Mouse (Mus musculus) liver, embryonic 11.5 days (tissue): ENCODE results near the gene Cyp2c23. TPM values are rescaled to one million over a fixed set of nuclear protein-coding genes. Genes with fewer than 3 reads are reported as not detected.

Experiments
- ATAC-seq: fragments of 200-750 bp; cut with Nextera tagmentation; replicated peaks from 2 replicates; pipeline ENCODE4 v1.8.0; 2017; ENCODE audit warnings: moderate number of reproducible peaks, mild to moderate bottlenecking, moderate TSS enrichment, moderate library complexity; ENCODE audit not compliant: low FRiP score
- DNase-seq: peaks from one replicate; pipeline ENCODE4 v3.0.0-alpha.2; 2017; ENCODE audit warnings: low spot score
- H3K27ac ChIP-seq: fragments of 300-500 bp; sonication (generic); 2 replicates; pipeline ENCODE4 v1.5.1; 2014; ENCODE audit warnings: mild to moderate bottlenecking, low read depth, low read length, control low read depth
- H3K27me3 ChIP-seq: fragments of 300-500 bp; sonication (generic); replicated peaks from 2 replicates; pipeline ENCODE4 v1.6.1; 2014; ENCODE audit warnings: low read length, mixed read lengths; ENCODE audit not compliant: control insufficient read depth, insufficient read depth
- H3K36me3 ChIP-seq: fragments of 300-500 bp; sonication (generic); 2 replicates; pipeline ENCODE4 v1.6.1; 2014; ENCODE audit warnings: mild to moderate bottlenecking, low read length, moderate library complexity, mixed read lengths; ENCODE audit not compliant: control insufficient read depth, insufficient read depth
- H3K4me1 ChIP-seq: fragments of 300-500 bp; sonication (generic); replicated peaks from 2 replicates; pipeline ENCODE4 v1.6.1; 2014; ENCODE audit warnings: low read length, mixed read lengths; ENCODE audit not compliant: control insufficient read depth, insufficient read depth
- H3K4me2 ChIP-seq: fragments of 300-500 bp; sonication (generic); 2 replicates; pipeline ENCODE4 v1.6.1; 2014; ENCODE audit warnings: mild to moderate bottlenecking, control low read depth, moderate library complexity
- H3K4me3 ChIP-seq: fragments of 300-500 bp; sonication (generic); 2 replicates; pipeline ENCODE4 v1.5.1; 2014; ENCODE audit warnings: low read depth, low read length, control low read depth
- H3K9ac ChIP-seq: fragments of 300-500 bp; sonication (generic); 2 replicates; pipeline ENCODE4 v1.6.1; 2014; ENCODE audit warnings: low read depth, low read length, control low read depth
- H3K9me3 ChIP-seq: fragments of 300-500 bp; sonication (generic); 2 replicates; pipeline ENCODE4 v1.6.1; 2016; ENCODE audit warnings: low read length, inconsistent platforms, mixed read lengths; ENCODE audit not compliant: control insufficient read depth
- WGBS: fragments of 180-500 bp; shearing (Covaris S2); extraction: QIAGEN DNeasy Blood & Tissue Kit; methylation state at CpG from one replicate; pipeline ENCODE4 v1.1.7; 2014; 5-methylcytosine and 5-hydroxymethylcytosine counted together
- polyA plus RNA-seq: library from polyadenylated mRNA; unstranded; fragments of >200 nt; fragmentation: Nextera tagmentation; extraction: Ambion mirVana; gene quantifications from 2 replicates; pipeline ENCODE4 v1.2.1, GENCODE M21; 2014

Cyp2c23 gene
- polyA plus RNA-seq, 1 experiment from 2014 or later: 5.1 TPM

DNA sequence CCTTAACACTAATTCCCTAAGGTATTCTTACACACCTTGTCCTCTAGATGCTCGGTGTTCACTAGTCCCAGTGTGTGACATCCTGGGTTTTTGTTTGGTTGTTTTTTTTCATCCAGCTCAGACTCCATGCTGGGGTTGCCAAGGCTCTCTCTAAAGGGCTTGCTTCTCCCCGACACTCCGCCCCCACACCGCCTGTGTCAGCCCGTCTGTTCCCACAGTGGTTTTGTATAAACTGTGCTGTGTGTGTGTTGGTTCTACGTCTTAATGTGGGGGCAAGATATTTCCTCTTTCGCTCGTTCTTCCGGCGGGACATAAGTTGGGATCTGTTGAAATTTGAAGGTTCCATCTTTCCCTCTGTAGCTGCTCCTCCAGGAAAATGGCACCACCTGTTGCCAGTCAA lies 30.9 kb downstream of the Cyp2c23 start:
- ATAC-seq (no peak), DNase-seq (no peak)
- no peak overlapping the region for H3K4me3 ChIP-seq
- H3K27ac ChIP-seq: no peak overlapping the region
- no peak overlapping the region for H3K4me2 ChIP-seq
- no peaks in the 10 kb centered on the region for H3K4me1 ChIP-seq
- no peaks in the 10 kb centered on the region for H3K9me3 ChIP-seq
- 78% methylated on average over 10 of the region's 10 CpGs for WGBS
- H3K27me3 ChIP-seq: no peaks in the 10 kb centered on the region
- no peak overlapping the region for H3K9ac ChIP-seq
- no peaks in the 10 kb centered on the region for H3K36me3 ChIP-seq

- Histone ChIP-seq H3K27me3 (no peaks in the 10 kb centered on the region), H3K4me3 (no peak overlapping the region), H3K9me3 (no peaks in the 10 kb centered on the region), H3K36me3 (no peaks in the 10 kb centered on the region), H3K4me2 (no peak overlapping the region), H3K9ac (no peak overlapping the region), H3K27ac (no peak overlapping the region), H3K4me1 (no peaks in the 10 kb centered on the region)
- DNase-seq: no peak
- 60% methylated on average over 7 of the region's 7 CpGs for WGBS
- ATAC-seq: no peak
Observed at GRCm38 (mm10) chr19:43995427-43995826, 33.6 kb downstream of the Cyp2c23 start.

GRCm38 (mm10) chr19:43992464-43992863 lies 36.5 kb downstream of the Cyp2c23 start:
- Histone ChIP-seq H3K4me3 (no peak overlapping the region), H3K4me1 (no peaks in the 10 kb centered on the region), H3K27me3 (no peaks in the 10 kb centered on the region), H3K27ac (no peak overlapping the region), H3K9ac (no peak overlapping the region), H3K36me3 (no peaks in the 10 kb centered on the region), H3K4me2 (no peak overlapping the region), H3K9me3 (no peaks in the 10 kb centered on the region)
- ATAC-seq (no peak), DNase-seq (no peak)
- 59% methylated on average over 4 of the region's 4 CpGs for WGBS

- Histone ChIP-seq H3K9me3 (no peaks in the 10 kb centered on the region), H3K4me1 (no peaks in the 10 kb centered on the region; the same call in 1 of the 2 replicates), H3K4me2 (no peak overlapping the region), H3K36me3 (no peaks in the 10 kb centered on the region), H3K9ac (no peak overlapping the region), H3K27ac (no peak overlapping the region), H3K27me3 (peaks cover 7% of the 10 kb centered on the region; the same call in 1 of the 2 replicates), H3K4me3 (no peak overlapping the region)
- WGBS: 75% methylated on average over 8 of the region's 8 CpGs
- DNase-seq (no peak), ATAC-seq (no peak)
Observed at GRCm38 (mm10) chr19:43990362-43990761, 38.6 kb downstream of the Cyp2c23 start.

DNA sequence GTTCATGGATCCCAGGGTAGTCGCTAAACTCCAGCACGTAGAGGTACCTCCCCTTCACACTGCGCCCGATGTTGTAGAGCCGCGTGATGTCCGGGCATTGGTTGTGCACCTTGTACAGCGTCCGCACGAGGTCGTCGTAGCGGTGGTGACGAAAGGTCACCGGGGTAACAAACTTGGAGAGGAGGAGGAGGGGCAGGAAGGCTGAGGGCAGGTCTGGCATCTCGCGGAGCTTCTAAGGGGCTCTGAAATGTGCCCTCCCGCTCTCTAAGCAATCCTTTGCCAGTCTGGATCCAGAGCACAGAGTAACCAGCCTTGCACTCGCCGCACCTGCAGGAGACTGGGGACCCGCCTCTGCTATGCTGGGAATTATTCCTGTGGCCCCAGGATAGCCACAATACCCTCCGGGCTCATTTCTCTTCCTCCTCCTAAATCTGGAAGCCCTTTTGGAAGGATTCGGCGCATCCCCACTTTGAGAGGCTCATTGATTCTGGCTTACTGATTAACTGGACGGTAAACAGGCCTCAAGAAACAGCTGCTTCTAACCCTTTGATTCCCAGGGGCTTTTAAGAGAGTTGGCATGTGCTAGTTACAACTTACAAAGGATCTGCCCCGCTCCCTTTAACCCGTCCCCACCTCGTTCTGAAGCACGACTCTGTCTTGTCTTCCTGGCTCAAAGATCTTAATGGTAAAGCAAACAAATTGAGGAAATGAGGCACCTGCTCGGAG lies 42.8 kb downstream of the Cyp2c23 start, which contains the start of gene Cpn1:
TSS of gene Cpn1 (minus strand) at position 488 of the 726 bp plus-strand sequence.
- ATAC-seq (peak; percentile 66), DNase-seq (no peak)
- Histone ChIP-seq H3K4me1 (no peaks in the 10 kb centered on the region; the same call in 1 of the 2 replicates), H3K4me3 (peak within 1 kb of the TSS; percentile 42), H3K4me2 (peak within 1 kb of the TSS; percentile 44; the same call in 1 of the 2 replicates), H3K9ac (peak within 1 kb of the TSS; percentile 25; the same call in 1 of the 2 replicates), H3K36me3 (no peaks in the 10 kb centered on the region), H3K27me3 (peaks cover 7% of the 10 kb centered on the region; the same call in 1 of the 2 replicates), H3K9me3 (no peaks in the 10 kb centered on the region), H3K27ac (peak within 1 kb of the TSS; percentile 56)
- 26% methylated on average over 30 of the region's 30 CpGs for WGBS

DNA sequence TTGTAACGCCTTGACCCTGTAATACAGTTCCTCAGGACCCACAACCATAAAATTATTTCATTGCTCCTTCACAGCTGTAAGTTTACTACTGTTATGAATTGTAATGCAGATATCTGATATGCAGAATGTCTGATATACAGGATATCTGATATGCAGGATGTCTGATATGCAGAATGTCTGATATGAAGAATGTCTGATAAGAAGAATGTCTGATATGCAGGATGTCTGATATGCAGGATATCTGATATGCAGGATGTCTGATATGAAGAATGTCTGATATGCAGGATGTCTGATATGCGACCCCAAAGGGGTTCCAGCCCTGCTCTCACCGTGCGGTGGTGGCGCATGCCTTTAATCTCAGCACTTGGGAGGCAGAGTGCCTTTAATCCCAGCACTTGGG lies 47.0 kb downstream of the Cyp2c23 start:
- Histone ChIP-seq H3K4me2 (no peak overlapping the region), H3K4me1 (no peaks in the 10 kb centered on the region; the same call in 1 of the 2 replicates), H3K4me3 (no peak overlapping the region), H3K27ac (no peak overlapping the region), H3K9me3 (no peaks in the 10 kb centered on the region), H3K27me3 (peaks cover 7% of the 10 kb centered on the region; the same call in 1 of the 2 replicates), H3K36me3 (no peaks in the 10 kb centered on the region), H3K9ac (no peak overlapping the region)
- DNase-seq: no peak
- ATAC-seq: no peak
- WGBS: 75% methylated on average over 5 of the region's 5 CpGs

- H3K9me3 ChIP-seq: no peaks in the 10 kb centered on the region; the same call in 1 of the 2 replicates
- ATAC-seq: no peak
- H3K9ac ChIP-seq: no peak overlapping the region
- DNase-seq: no peak
- H3K4me2 ChIP-seq: no peak overlapping the region
- H3K27me3 ChIP-seq: 0 out of 2 replicates have a peak, but pooled peaks cover 1% of the 10 kb centered on the region
- H3K4me3 ChIP-seq: no peak overlapping the region
- no peak overlapping the region for H3K27ac ChIP-seq
- H3K36me3 ChIP-seq: no peaks in the 10 kb centered on the region
- H3K4me1 ChIP-seq: no peaks in the 10 kb centered on the region
- 90% methylated on average over 17 of the region's 17 CpGs for WGBS
Observed at GRCm38 (mm10) chr19:43980711-43981110, 48.3 kb downstream of the Cyp2c23 start.

DNA sequence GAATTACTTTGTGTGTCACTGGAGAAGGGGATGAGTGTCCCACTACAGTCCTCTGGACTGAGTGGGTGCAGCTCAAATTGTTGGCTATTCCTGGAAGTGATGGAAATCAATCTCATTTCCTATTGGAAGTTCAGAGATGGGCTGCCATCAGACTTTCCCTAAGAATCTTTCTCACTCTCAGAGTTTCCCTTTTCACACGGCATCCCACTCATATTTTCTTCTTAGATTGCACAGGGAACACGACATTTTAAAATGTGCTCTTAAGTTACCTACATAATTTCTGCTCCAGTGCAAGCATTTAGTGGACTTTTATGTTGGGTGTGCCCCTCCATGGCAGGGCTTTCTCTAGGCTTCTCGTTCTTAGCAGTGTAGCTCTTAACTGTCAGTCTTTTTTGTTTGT lies 51.2 kb downstream of the Cyp2c23 start:
- Histone ChIP-seq H3K9ac (no peak overlapping the region), H3K4me1 (no peaks in the 10 kb centered on the region), H3K36me3 (no peaks in the 10 kb centered on the region), H3K27me3 (no peaks in the 10 kb centered on the region), H3K4me3 (no peak overlapping the region), H3K27ac (no peak overlapping the region), H3K9me3 (no peaks in the 10 kb centered on the region; the same call in 1 of the 2 replicates), H3K4me2 (no peak overlapping the region)
- 84% methylated on average over 3 of the region's 3 CpGs for WGBS
- DNase-seq: no peak
- no peak for ATAC-seq

- DNase-seq: no peak
- Histone ChIP-seq H3K4me2 (no peak overlapping the region), H3K9ac (no peak overlapping the region), H3K36me3 (no peaks in the 10 kb centered on the region), H3K27me3 (no peaks in the 10 kb centered on the region), H3K27ac (no peak overlapping the region), H3K9me3 (no peaks in the 10 kb centered on the region; the same call in 1 of the 2 replicates), H3K4me3 (no peak overlapping the region), H3K4me1 (no peaks in the 10 kb centered on the region)
- WGBS: 68% methylated on average over 6 of the region's 6 CpGs
- no peak for ATAC-seq
Observed at GRCm38 (mm10) chr19:43976661-43977060, 52.3 kb downstream of the Cyp2c23 start.
